Mouse (Mus musculus) G1E (cell line): Measurements from ENCODE around the gene 3110009E18Rik. TPM values are rescaled to one million over a fixed set of nuclear protein-coding genes. Genes with fewer than 3 reads are reported as not detected.

Experiments used
- ATAC-seq: 2 replicates; pipeline ENCODE4 v1.8.0; 2016; ENCODE audit warnings: mild to moderate bottlenecking; ENCODE audit not compliant: insufficient number of reproducible peaks, poor library complexity, low FRiP score, severe bottlenecking; ENCODE audit errors: extremely low read depth
- DNase-seq: peaks from one replicate; pipeline ENCODE4 v3.0.0; 2012; ENCODE audit warnings: low spot score
- H3K27me3 ChIP-seq: 2 replicates; pipeline ENCODE4 v1.6.1; 2012; ENCODE audit warnings: mild to moderate bottlenecking, low read length, inconsistent platforms; ENCODE audit not compliant: insufficient read depth
- H3K36me3 ChIP-seq: replicated peaks from 2 replicates; pipeline ENCODE3; 2012; ENCODE audit warnings: mild to moderate bottlenecking, inconsistent platforms
- H3K4me1 ChIP-seq: 2 replicates; pipeline ENCODE4 v1.6.1; 2012; ENCODE audit warnings: low read depth, low read length, inconsistent platforms, mixed read lengths; ENCODE audit not compliant: insufficient read depth
- H3K4me3 ChIP-seq: 2 replicates; pipeline ENCODE4 v1.5.1; 2012; ENCODE audit warnings: low read depth, mild to moderate bottlenecking, inconsistent platforms, low read length, moderate library complexity, mixed read lengths
- H3K9me3 ChIP-seq: replicated peaks from 2 replicates; pipeline ENCODE4 v1.6.1; 2012; ENCODE audit warnings: inconsistent platforms
- CTCF ChIP-seq: IDR thresholded peaks from 2 replicates; pipeline ENCODE4 v1.5.1; 2012; ENCODE audit warnings: low read depth, low read length, inconsistent platforms, mixed read lengths
- GATA1 ChIP-seq: IDR thresholded peaks from 2 replicates; pipeline ENCODE4 v1.6.1; 2012; ENCODE audit warnings: borderline replicate concordance, low read length, inconsistent platforms, mixed read lengths
- GATA2 ChIP-seq: IDR thresholded peaks from 2 replicates; pipeline ENCODE4 v1.6.1; 2012; ENCODE audit warnings: low read depth, low read length, inconsistent platforms, borderline replicate concordance
- POLR2AphosphoS5 ChIP-seq: IDR thresholded peaks from 2 replicates; pipeline ENCODE4 v1.6.1; 2012; ENCODE audit warnings: low read depth, low read length, inconsistent platforms; ENCODE audit not compliant: insufficient replicate concordance
- TAL1 ChIP-seq: conservative IDR thresholded peaks from 2 replicates; pipeline ENCODE4 v1.6.1; 2012; ENCODE audit warnings: low read depth, low read length, inconsistent platforms, mixed read lengths
- polyA plus RNA-seq: library from polyadenylated mRNA; stranded (reverse); fragments of >175 nt; gene quantifications from 2 replicates; pipeline ENCODE4 v1.2.3, GENCODE M21; 2012
- total RNA-seq, 2 experiments: library from RNA; stranded (forward) in 1 of 2; stranded (reverse) in 1 of 2; fragments of 200-1000 nt in 1 of 2; fragments of >200 nt in 1 of 2; fragmentation: Nextera tagmentation in 1 of 2; gene quantifications; 2 replicates each; pipeline ENCODE4 v1.2.3; 2014 to 2017

Gene 3110009E18Rik
- total and polyA plus RNA-seq, 3 experiments = 7.5 to 24.9 (median 15.0) TPM

DNA sequence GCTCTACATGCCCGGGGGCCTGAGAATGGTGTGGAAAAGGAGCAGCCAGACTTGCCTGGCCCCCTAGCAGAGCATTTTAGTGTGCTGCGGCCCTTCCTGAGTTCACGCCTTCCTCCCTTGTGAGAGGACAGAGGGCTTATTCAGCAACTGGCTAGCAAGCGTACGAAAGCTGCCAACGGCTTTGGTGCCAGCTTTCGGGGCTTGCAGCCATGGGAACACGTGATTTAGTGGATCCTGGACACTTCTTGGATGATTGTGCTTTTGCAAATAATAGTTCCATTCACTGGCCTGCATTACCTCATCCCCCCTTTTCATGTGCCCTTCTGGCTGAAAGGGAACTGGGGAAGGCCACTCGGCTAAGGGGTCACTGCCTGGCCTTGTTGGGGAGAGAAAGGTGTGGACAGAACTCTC is 5.3 kb upstream of the 3110009E18Rik start:
- Histone ChIP-seq H3K4me1 (peaks cover 48% of the 10 kb centered on the region), H3K4me3 (no peak overlapping the region), H3K9me3 (peaks cover 17% of the 10 kb centered on the region), H3K27me3 (no peaks in the 10 kb centered on the region), H3K36me3 (peaks cover 93% of the 10 kb centered on the region)
- DNase-seq = no peak
- no peak for ATAC-seq
- TF ChIP-seq TAL1 = no peak
- TF ChIP-seq CTCF = no peak
- TF ChIP-seq GATA2 = no peak
- TF ChIP-seq POLR2AphosphoS5 = no peak
- TF ChIP-seq GATA1 = no peak

DNA sequence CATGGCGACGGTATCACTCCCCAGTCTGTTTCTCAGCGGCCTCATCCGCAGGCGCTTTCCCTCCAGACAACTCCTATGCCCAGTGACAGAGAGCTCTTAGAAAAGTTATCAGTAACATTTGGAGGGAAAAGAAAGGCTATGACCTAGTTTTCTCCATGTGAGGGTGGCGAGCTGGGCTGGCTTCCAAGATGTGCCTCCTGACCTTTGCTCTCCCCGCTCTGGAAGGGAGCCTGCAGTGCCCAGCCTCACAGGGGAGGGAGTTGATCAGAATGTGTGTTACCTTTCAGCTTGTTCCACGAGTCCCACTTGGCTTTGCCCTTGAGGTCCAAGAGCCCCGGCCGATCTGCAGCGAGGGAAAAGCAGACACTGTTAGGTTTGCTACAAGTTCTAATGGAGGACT is 4.9 kb upstream of the 3110009E18Rik start:
- no peak for ATAC-seq
- TF ChIP-seq CTCF (no peak), GATA1 (no peak)
- H3K4me1 ChIP-seq = peaks cover 48% of the 10 kb centered on the region
- no peaks in the 10 kb centered on the region for H3K27me3 ChIP-seq
- no peak overlapping the region for H3K4me3 ChIP-seq
- H3K9me3 ChIP-seq = peaks cover 17% of the 10 kb centered on the region
- no peak for DNase-seq
- peaks cover 89% of the 10 kb centered on the region for H3K36me3 ChIP-seq

DNA sequence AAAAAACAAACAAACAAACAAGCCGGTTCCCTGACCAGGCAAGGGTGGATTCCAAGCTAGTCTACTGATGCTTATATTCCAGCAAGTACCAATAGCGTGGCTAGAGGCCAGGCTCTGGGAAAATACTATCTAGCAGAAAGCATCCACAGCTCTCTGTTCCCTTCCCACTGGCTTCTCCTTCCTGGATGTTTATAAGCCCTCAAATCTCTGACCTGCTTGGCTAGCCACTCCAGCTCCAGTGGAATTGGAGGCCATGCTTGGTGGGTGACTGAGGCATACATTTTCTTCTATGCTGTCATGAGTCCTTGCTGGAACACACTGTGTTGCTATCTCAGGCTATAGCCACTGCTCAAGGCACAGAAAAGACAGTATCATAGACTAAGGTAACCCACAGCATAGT is 2.1 kb upstream of the 3110009E18Rik start:
- ATAC-seq = no peak
- DNase-seq = no peak
- H3K4me3 ChIP-seq = peak overlapping the region; percentile 29; the same call in 1 of the 2 replicates
- no peaks in the 10 kb centered on the region for H3K27me3 ChIP-seq
- H3K4me1 ChIP-seq = peaks cover 55% of the 10 kb centered on the region
- H3K36me3 ChIP-seq = peaks cover 68% of the 10 kb centered on the region
- TF ChIP-seq CTCF (no peak), GATA2 (no peak), TAL1 (no peak), GATA1 (no peak), POLR2AphosphoS5 (no peak)
- peaks cover 17% of the 10 kb centered on the region for H3K9me3 ChIP-seq

DNA sequence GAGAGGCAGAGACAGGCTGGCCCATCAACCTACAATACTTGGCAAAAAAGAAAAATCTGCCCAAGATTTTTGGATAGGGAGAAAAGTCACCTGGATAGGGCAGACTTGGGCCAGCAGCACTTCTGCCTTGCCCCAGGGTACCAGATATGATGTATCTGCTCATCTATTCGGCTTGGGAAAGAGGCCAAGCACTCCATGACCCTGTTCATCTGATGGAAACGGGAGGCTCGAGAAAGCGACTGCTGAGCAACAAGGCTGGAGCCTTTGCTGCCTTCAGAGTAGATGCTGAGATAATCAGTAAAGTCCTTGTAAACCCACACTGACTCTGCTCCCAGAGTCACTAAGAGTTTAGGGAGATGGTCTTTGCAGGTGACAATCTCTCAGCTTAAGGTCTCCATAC is 1.6 kb upstream of the 3110009E18Rik start:
- H3K4me1 ChIP-seq = peaks cover 58% of the 10 kb centered on the region
- DNase-seq (no peak), ATAC-seq (no peak)
- TF ChIP-seq GATA1 (no peak), GATA2 (no peak), POLR2AphosphoS5 (no peak), CTCF (no peak), TAL1 (no peak)
- peaks cover 66% of the 10 kb centered on the region for H3K36me3 ChIP-seq
- H3K9me3 ChIP-seq = peaks cover 14% of the 10 kb centered on the region
- H3K27me3 ChIP-seq = no peaks in the 10 kb centered on the region
- H3K4me3 ChIP-seq = peak overlapping the region; percentile 72; the same call in 1 of the 2 replicates

GRCm38 (mm10) chr1:120120141-120120968 is 632 bp upstream of the 3110009E18Rik start:
- TF ChIP-seq CTCF = no peak
- no peak for TF ChIP-seq POLR2AphosphoS5
- no peak for TF ChIP-seq GATA1
- H3K4me3 ChIP-seq = peak overlapping the region; percentile 72
- peaks cover 60% of the 10 kb centered on the region for H3K36me3 ChIP-seq
- H3K9me3 ChIP-seq = peaks cover 4% of the 10 kb centered on the region
- H3K27me3 ChIP-seq = no peaks in the 10 kb centered on the region
- H3K4me1 ChIP-seq = peaks cover 62% of the 10 kb centered on the region
- peak; percentile 2 for ATAC-seq
- peak; percentile 67 for DNase-seq

GRCm38 (mm10) chr1:120121930-120122530 is 1.0 kb downstream of the 3110009E18Rik start:
- Histone ChIP-seq H3K36me3 (peaks cover 54% of the 10 kb centered on the region), H3K27me3 (no peaks in the 10 kb centered on the region), H3K9me3 (no peaks in the 10 kb centered on the region), H3K4me1 (peaks cover 77% of the 10 kb centered on the region), H3K4me3 (peak overlapping the region; percentile 72)
- ATAC-seq = no peak
- peak; percentile 48 for DNase-seq
- no peak for TF ChIP-seq TAL1
- TF ChIP-seq GATA1 = no peak
